Mouse (Mus musculus): ENCODE measurements around the gene Pank2.

The Pank2 gene

DNA sequence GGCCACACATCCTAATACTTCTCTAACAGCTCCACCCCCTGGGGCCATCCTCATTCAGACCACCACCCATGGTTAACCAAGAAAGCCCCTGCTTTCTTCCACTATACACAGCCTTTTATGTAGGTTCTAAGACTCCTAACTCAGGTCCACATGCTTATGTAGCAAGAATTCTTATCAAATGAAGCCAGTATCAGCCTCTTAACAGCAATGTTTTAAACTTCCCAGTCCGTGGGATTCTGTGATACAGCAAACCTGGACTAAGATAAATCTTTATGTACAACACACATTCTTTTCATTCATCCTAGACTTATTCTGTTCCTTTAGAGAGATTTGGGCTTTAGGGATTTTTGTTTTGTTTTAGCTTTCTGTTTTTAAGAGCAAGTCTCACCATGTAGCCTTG, 61.4 kb downstream of the Pank2 start:
- no peak for DNase-seq (ENCODE audit: low read depth, low spot score)

DNA sequence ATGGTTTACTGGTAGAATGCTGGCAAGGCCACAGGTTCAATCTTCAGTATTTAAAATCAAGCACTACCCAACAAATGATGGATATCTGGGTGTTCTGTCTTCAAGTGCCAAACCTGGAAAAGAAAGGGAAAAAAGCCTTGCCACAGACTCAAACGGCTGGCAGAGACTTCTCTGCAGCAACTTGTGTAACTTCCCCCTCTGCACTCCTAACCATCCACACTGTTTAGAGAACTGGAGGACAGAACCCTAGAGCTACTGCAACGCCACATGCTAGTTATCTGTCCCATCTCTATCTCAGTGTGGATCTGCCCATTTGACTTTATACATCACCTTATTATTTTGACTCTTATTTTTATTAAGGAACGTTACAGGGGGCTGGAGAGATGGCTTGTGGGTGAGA, 63.7 kb downstream of the Pank2 start:
- DNase-seq (ENCODE audit: low read depth, low spot score) = no peak

DNA sequence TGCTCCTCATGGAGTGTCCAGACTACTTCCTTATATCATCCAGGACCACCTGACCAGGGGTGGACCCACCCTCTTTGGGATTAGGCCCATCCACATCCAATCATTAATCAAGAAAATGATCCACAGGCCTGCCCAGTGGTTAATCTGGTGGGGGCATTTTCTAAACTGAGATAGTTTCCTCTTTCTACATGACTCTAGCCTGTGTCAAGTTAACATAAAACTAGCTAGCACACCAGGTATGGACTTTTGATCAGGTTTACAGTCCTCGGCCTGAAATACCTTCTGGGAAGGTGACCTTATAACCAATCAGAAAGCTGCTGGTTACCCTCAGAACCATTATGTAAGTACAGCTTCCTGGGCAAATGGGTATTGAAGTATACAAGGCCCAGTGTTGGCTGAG, 66.7 kb downstream of the Pank2 start:
- DNase-seq (ENCODE audit: low read depth, low spot score) = no peak

DNA sequence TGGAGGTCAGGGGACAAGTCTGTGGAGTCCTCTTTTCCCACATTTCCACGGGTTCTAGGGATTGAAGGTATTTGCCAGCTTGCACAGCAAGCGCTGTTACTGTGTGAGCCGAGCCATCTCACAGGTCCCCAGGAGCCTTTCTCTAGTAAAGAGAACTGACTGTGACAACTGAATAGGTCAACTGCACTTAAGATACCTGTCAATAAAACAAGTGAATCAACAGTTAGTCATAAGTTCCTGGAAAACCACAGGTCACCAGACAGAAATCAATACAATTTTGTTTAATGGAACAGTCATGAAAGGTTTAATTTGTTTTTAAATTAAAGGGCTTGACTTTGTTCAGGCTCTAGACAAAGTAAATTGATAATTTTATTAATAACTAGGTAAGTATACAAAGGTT, 68.3 kb downstream of the Pank2 start:
- no peak for DNase-seq (ENCODE audit: low read depth, low spot score)

DNA sequence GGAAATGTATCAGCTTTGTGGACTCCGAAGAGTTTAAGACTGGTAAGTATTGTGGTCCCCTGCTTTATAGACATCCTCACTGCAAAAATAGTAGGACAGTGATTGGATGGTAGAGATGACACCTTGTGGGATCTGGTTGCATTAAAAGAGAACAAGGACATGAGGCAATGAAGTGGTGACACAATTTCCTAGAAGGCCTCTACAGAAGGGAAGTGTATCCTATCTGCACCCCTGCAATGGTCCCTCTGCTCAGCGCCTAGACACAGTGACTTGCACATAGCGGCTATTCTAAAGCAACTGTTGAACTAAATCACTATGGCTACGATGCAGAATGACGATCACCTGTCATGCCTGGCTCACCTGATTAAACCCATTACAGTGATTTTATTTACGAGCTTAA, 75.3 kb downstream of the Pank2 start:
- DNase-seq (ENCODE audit: low read depth, low spot score) = no peak

DNA sequence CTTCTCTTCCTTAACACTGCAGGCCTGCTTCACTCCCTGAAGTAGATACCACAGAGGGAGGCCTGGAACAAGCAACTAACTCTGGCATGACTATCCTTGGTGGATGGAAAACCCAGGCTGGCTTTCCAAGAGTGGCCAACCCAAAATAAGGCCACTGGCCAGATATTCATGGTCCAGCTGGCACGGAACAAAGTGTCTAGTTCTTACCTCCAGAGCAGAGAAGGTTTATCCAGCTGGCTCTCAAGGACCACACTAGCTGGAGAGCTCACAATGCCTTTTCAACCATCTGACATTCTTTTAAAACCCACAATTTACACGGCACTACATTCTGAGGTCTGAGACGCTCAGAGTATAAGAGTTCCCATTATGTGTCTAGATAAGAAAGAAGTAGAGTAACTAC, 82.2 kb downstream of the Pank2 start:
- DNase-seq (ENCODE audit: low read depth, low spot score) = peak; percentile 49

DNA sequence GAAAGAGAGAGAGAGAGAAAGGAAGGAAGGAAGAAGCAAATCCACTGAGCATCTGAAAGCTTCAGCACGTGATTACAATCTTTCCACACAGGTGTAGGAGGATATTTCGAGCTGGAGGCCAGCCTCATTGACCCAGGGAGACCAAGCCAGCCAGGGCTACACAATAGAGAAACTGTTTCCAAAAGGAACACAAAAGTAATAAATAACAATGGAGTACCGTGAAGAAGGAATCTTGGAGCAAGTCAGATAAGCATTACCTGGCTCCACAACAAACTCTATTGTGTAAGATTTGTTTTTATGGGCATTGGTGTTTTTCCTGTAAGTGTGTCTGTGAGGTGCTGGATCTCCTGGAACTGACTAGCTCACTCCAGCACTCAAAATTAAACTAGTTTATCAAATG, 83.3 kb downstream of the Pank2 start:
- no peak for DNase-seq (ENCODE audit: low read depth, low spot score)
